Comparison of ENCODE assay signal across 11 mouse cellular contexts in genomic region chr2:51733218-51733617, GRCm38 (mm10).
"Had no signal": no experiment of that assay in that cellular context is flagged by ENCODE, and none has a peak within 500 bp of the region (broad histone marks: within the 10 kb centered on the region; RNA-seq: fewer than 3 reads in every experiment).

No protein-coding gene starts in this region.

- H3K4me3 ChIP-seq: left cerebral cortex, adult 2 months; limb, embryonic 10.5 days; liver, embryonic 15.5 days had no signal

- H3K27ac ChIP-seq: left cerebral cortex, adult 2 months; liver, embryonic 15.5 days had no signal

- DNase-seq: kidney, adult 8-10 months; kidney, postnatal 25 days; lung, adult 2 months; lung, postnatal 36 days; thymus, adult 18-20 months; thymus, postnatal 14 days had no signal

- H3K9ac ChIP-seq: liver, embryonic 15.5 days had no signal

- H3K4me1 ChIP-seq: liver, embryonic 15.5 days had no signal

- H3K9me3 ChIP-seq: limb, embryonic 10.5 days; liver, embryonic 15.5 days had no signal

- H3K27me3 ChIP-seq: liver, embryonic 15.5 days had no signal

- H3K36me3 ChIP-seq: limb, embryonic 10.5 days; liver, embryonic 15.5 days had no signal

- ATAC-seq: lung, postnatal 0 days had no signal

- H3K4me2 ChIP-seq: liver, embryonic 11.5 days; liver, embryonic 15.5 days had no signal
